Mouse (Mus musculus) neural tube, embryonic 12.5 days (tissue): ENCODE measurements around the gene Nup43. TPM values are rescaled to one million over a fixed set of nuclear protein-coding genes. Genes with fewer than 3 reads are reported as not detected.
"Not testable (repeated sequence)": the region's sequence is repeated elsewhere in the genome, so short reads cannot be mapped to it uniquely, and the experiment has no call there.

ENCODE experiments used
- ATAC-seq: fragments of 200-750 bp; cut with Nextera tagmentation; 2 replicates; pipeline ENCODE4 v1.8.0; 2017; ENCODE audit warnings: low read depth, mild to moderate bottlenecking, moderate TSS enrichment, moderate library complexity; ENCODE audit not compliant: low FRiP score
- H3K27ac ChIP-seq: fragments of 300-500 bp; sonication (generic); 2 replicates; pipeline ENCODE4 v1.5.1; 2016
- H3K27me3 ChIP-seq: fragments of 300-500 bp; sonication (generic); replicated peaks from 2 replicates; pipeline ENCODE4 v1.6.1; 2016; ENCODE audit warnings: mild to moderate bottlenecking
- H3K36me3 ChIP-seq: fragments of 300-500 bp; sonication (generic); 2 replicates; pipeline ENCODE4 v1.6.1; 2016; ENCODE audit warnings: mild to moderate bottlenecking
- H3K4me1 ChIP-seq: fragments of 300-500 bp; sonication (generic); 2 replicates; pipeline ENCODE4 v1.6.1; 2016
- H3K4me2 ChIP-seq: fragments of 300-500 bp; sonication (generic); replicated peaks from 2 replicates; pipeline ENCODE4 v1.6.1; 2016; ENCODE audit warnings: mild to moderate bottlenecking
- H3K4me3 ChIP-seq: fragments of 300-500 bp; sonication (generic); 2 replicates; pipeline ENCODE4 v1.5.1; 2016
- H3K9ac ChIP-seq: fragments of 300-500 bp; sonication (generic); 2 replicates; pipeline ENCODE4 v1.6.1; 2016; ENCODE audit warnings: mild to moderate bottlenecking
- H3K9me3 ChIP-seq: fragments of 300-500 bp; sonication (generic); 2 replicates; pipeline ENCODE4 v1.6.1; 2016; ENCODE audit warnings: mild to moderate bottlenecking
- WGBS: fragments of 180-500 bp; shearing (Covaris S2); methylation state at CpG from one replicate; pipeline ENCODE4 v1.1.7; 2016; 5-methylcytosine and 5-hydroxymethylcytosine counted together
- polyA plus RNA-seq: library from polyadenylated mRNA; unstranded; fragments of >200 nt; fragmentation: Nextera tagmentation; extraction: Ambion mirVana; gene quantifications from 2 replicates; pipeline ENCODE4 v1.2.1, GENCODE M21; 2016

The Nup43 gene
- 40.5 and 43.2 TPM in 2 replicates for polyA plus RNA-seq

DNA sequence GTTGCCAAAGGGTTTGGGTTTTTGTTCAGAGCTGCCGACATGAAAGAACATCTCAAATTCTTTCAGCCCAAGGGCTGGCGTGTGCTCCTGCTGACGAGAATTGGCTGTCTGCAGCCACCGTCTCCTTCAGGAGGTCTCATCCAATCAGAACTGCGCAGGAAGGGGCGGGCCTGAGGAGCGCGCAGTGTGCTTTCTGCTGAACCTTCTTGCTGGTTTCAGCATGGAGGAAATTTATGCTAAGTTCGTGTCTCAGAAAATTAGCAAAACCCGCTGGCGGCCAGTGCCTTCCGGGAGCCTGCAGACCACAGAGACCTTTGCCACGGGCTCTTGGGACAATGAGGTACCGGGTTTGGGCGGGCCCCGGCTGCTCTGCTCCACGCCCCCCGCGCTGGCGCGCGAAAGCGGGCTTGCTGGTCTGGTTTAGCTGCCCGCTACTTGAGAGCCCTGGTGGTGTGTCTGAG, at the start of gene Nup43:
Gene Nup43 (plus strand): TSS at position 162 of the 461 bp plus-strand sequence.
- H3K27me3 ChIP-seq, result no peaks in the 10 kb centered on the region
- H3K36me3 ChIP-seq, result peaks cover 24% of the 10 kb centered on the region
- H3K9me3 ChIP-seq, result no peaks in the 10 kb centered on the region
- H3K4me1 ChIP-seq, result peaks cover 10% of the 10 kb centered on the region
- peak within 1 kb of the TSS; percentile 84 for H3K4me2 ChIP-seq
- no peak within 1 kb of the TSS for H3K27ac ChIP-seq
- WGBS, result under 1% methylated on average over 24 of the region's 24 CpGs
- ATAC-seq, result peak; percentile 78
- peak within 1 kb of the TSS; percentile 83 for H3K9ac ChIP-seq
- peak within 1 kb of the TSS; percentile 84 for H3K4me3 ChIP-seq

DNA sequence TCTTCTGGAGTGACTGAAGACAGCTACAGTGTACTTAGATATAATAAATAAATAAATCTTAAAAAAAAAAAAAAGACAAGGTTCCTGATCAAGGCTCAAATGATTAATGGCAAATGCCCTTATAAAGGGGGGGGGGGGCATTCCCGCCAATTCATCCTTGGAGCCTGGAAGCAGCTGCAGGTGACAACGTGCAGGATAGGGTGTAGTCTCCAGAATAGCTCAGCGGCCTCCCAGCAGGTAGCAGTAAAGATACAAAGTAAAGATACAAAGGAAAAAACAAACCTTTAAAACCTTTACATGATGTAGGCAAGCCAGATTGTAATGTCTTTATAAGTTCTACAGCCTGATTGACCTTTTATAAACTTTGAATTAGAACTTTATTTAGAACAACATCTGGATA, 49.7 kb upstream of the Nup43 start:
- 31% methylated on average over 3 of the region's 3 CpGs for whole genome bisulfite sequencing
- ATAC-seq, H3K9ac ChIP-seq, H3K4me2 ChIP-seq, H3K4me3 ChIP-seq, H3K4me1 ChIP-seq, H3K27me3 ChIP-seq, H3K27ac ChIP-seq, H3K36me3 ChIP-seq, H3K9me3 ChIP-seq: not testable (repeated sequence)

DNA sequence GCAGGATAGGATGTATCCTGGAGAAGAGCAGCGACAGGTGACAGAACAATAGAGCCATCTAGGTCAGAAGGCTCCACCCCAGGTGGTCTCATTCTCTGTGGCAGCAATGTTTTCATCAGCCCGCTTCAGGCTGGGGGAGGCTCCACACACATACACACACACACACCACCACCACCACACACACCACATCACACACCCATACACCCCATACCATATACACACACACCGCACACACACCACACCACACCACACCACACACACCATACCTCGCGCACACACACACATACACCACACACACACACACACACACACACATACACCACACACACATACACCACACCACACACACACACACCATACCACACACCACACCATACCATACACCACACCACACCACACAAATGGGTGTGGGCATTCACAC, 47.5 kb upstream of the Nup43 start:
- Histone ChIP-seq H3K36me3 (peaks cover 4% of the 10 kb centered on the region; the same call in 1 of the 2 replicates), H3K4me3 (no peak overlapping the region), H3K9ac (no peak overlapping the region), H3K9me3 (peaks cover 2% of the 10 kb centered on the region), H3K27me3 (no peaks in the 10 kb centered on the region), H3K4me1 (no peaks in the 10 kb centered on the region), H3K27ac (no peak overlapping the region), H3K4me2 (no peak overlapping the region)
- 84% methylated on average over 4 of the region's 5 CpGs for whole genome bisulfite sequencing
- no peak for ATAC-seq

DNA sequence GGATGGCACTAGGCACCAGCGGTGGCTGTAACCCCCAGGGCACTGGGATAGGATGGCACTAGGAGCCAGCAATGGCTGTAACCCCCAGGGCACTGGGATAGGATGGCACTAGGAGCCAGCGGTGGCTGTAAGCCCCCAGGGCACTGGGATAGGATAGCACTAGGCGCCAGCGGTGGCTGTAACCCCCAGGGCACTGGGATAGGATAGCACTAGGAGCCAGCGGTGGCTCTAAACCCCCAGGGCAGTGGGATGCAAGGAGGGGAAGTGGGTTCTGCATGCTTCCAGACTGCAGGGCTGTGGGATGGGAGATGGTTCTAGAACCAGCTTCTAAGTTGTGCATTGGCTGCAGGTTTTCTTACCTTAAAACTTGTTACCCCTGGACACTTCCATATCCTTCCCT, 46.6 kb upstream of the Nup43 start:
- ATAC-seq, result peak; percentile 29; the same call in 1 of the 2 replicates
- Histone ChIP-seq H3K9me3 (no peaks in the 10 kb centered on the region), H3K9ac (no peak overlapping the region), H3K4me3 (no peak overlapping the region), H3K4me2 (no peak overlapping the region), H3K4me1 (no peaks in the 10 kb centered on the region), H3K36me3 (0 out of 2 replicates have a peak, but pooled peaks cover 2% of the 10 kb centered on the region), H3K27ac (no peak overlapping the region), H3K27me3 (no peaks in the 10 kb centered on the region)
- WGBS, result 83% methylated on average over 5 of the region's 5 CpGs

DNA sequence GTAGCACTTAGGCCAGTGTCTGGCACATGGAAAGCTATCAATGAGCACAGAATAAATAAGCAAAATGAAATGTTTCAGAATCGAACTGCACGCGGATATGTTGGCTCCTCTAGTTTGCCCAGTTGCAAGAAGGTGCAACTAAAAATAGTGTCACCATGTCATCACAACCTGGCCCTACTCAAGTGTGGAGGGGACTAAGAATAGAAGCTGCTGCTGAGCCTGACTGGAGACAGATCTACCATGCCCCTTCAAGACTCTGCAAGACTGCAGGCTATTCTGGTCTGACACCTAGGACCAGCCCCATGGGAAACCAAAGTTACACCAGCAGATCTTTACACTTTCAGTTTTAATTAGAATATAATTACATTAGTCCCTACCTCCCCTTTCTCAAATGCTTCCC, 44.9 kb upstream of the Nup43 start:
- no peak for ATAC-seq
- H3K4me1 ChIP-seq, result no peaks in the 10 kb centered on the region
- no peak overlapping the region for H3K27ac ChIP-seq
- H3K4me2 ChIP-seq, result no peak overlapping the region
- 94% methylated on average over 3 of the region's 3 CpGs for WGBS
- no peak overlapping the region for H3K9ac ChIP-seq
- no peak overlapping the region for H3K4me3 ChIP-seq
- H3K36me3 ChIP-seq, result peaks cover 6% of the 10 kb centered on the region; the same call in 1 of the 2 replicates
- H3K9me3 ChIP-seq, result no peaks in the 10 kb centered on the region
- no peaks in the 10 kb centered on the region for H3K27me3 ChIP-seq

DNA sequence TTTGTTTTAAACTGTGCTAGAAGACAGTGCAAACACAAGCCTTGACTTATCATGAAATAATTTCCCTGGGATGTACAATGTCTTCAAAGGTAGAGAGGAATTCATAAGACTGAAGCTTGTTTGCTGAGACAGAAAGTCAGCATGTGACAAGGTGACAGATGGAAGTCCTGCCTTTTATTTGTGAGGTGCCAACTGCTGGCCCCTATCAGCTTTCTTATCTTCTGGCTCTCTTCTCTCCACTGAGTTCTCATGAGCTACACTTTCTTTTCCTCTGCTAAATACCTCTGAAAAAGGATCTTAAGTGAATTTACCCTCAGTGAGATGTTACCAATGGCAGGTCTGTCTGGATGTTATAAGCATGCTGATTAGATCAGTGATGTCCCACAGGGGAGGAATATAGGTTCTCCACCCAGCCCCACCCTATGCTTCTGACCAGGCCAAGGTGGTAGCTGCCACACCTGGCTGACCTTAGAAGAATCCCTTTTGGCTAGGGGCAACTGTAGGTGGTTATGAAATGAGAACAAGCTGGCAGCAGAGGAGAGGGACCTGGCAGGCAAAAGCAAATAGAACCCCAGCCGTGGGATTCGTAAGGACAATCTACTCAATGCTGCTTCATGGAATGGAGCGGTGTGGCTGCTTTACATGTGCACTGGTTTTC, 43.3 kb upstream of the Nup43 start:
- no peak for ATAC-seq
- H3K4me3 ChIP-seq, result no peak overlapping the region
- no peak overlapping the region for H3K27ac ChIP-seq
- H3K36me3 ChIP-seq, result peaks cover 13% of the 10 kb centered on the region
- no peak overlapping the region for H3K4me2 ChIP-seq
- no peak overlapping the region for H3K9ac ChIP-seq
- no peaks in the 10 kb centered on the region for H3K9me3 ChIP-seq
- no peaks in the 10 kb centered on the region for H3K4me1 ChIP-seq
- no peaks in the 10 kb centered on the region for H3K27me3 ChIP-seq
- 91% methylated on average over 3 of the region's 3 CpGs for WGBS

DNA sequence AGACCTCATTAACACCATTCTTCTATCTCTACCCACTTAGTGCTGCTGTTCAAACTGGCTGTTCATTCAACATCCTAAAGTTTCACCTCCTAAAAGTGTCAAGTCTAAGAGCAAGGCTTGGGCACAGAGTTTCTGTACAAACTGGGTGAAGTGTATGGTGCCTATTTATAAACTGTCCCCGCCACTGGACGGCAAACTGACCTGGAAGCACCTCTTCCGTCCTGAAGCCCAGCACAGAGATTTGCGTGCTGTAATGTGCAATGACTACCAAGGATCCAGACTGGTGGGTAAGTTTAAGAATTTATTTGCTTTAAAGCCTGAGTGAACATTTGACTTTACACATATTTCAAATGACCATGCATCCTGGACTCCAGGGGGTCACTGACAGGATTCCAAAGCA, 38.2 kb upstream of the Nup43 start:
- Histone ChIP-seq H3K4me3 (no peak overlapping the region), H3K9me3 (no peaks in the 10 kb centered on the region), H3K27me3 (no peaks in the 10 kb centered on the region), H3K27ac (no peak overlapping the region), H3K4me1 (no peaks in the 10 kb centered on the region), H3K9ac (no peak overlapping the region), H3K36me3 (peaks cover 34% of the 10 kb centered on the region), H3K4me2 (no peak overlapping the region)
- no peak for ATAC-seq
- WGBS, result 96% methylated on average over 4 of the region's 4 CpGs

DNA sequence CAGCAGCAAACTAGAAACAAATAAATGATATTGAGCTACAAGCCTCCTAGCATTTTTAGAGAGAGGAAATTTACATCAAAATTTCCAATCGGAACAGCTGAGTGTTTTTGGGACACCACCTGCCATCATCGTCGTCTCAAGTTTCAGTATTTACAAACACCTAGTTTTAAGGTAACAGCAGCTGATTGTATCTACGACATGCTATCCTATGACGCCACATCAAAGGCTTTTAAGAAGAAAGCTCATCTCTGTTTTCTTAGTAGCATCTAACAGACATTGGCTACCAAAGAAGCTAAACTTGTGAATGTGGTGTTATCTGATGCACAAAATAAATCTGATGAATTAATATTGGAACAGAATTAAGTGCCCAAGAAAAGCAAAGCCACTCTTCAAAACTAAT, 37.0 kb upstream of the Nup43 start:
- no peak overlapping the region for H3K9ac ChIP-seq
- no peak overlapping the region for H3K4me3 ChIP-seq
- H3K27ac ChIP-seq, result no peak overlapping the region
- H3K27me3 ChIP-seq, result no peaks in the 10 kb centered on the region
- H3K4me1 ChIP-seq, result no peaks in the 10 kb centered on the region
- WGBS, result 92% methylated on average over 5 of the region's 5 CpGs
- no peaks in the 10 kb centered on the region for H3K9me3 ChIP-seq
- H3K4me2 ChIP-seq, result no peak overlapping the region
- peaks cover 34% of the 10 kb centered on the region for H3K36me3 ChIP-seq
- ATAC-seq, result no peak

DNA sequence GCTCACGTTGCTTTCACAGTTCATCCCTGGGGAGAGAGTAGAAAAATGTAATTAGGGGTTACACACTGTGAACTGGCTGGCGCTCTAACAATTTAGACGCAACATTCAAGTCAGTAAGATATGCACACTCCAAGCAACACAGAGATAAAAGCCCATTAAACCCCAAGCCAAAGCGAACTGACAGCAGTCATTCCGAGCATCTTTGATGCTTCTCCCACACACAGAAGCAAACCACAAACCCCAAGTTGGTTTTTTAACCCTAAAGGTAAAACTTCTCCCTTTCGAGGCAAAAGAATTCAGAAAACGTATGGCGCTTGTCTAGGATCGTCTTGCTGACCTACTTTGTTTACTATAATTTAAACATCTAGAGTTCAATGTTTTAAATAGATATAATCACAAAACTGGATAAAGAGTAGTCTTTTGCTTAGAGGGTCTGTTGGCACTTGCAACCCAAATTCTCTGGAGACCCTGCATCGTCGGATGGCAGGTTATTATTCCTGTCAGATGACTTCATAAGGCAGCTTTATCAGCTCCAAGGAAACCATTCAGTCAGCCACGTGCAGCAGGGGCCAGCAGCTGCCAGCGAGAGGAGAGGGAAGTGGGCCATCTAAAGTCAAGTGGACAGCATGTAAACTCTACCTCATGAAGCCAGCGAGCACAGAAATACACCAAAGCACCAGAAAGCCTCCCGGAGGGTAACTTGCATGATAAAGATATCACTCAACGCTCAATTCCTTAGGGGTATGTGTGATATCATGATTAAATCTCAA, 36.2 kb upstream of the Nup43 start:
- WGBS, result 86% methylated on average over 16 of the region's 16 CpGs
- Histone ChIP-seq H3K9me3 (no peaks in the 10 kb centered on the region), H3K27me3 (no peaks in the 10 kb centered on the region), H3K4me3 (no peak overlapping the region), H3K4me2 (no peak overlapping the region), H3K27ac (no peak overlapping the region), H3K9ac (no peak overlapping the region), H3K4me1 (no peaks in the 10 kb centered on the region), H3K36me3 (peaks cover 34% of the 10 kb centered on the region)
- ATAC-seq, result no peak

DNA sequence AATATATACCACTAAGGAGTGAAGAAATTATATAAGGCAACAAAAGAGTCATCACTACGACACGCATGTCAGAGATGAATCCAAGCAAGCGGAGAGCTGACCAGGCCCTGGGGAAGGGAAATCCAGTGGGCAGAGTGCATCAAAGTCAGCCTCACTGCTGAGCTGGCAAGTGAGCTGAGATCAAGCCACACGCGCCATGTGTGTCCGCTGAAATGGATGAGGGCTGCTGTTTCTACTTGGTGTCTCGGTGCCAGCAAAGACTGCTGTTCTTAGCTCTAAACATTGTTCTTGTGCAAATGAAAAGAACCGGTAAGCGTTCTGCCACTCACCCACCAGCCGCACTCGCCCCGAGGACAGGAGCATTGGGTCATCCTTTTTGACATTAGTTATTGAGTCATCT, 26.9 kb upstream of the Nup43 start:
- Histone ChIP-seq H3K27ac (no peak overlapping the region), H3K4me1 (no peaks in the 10 kb centered on the region), H3K36me3 (peaks cover 58% of the 10 kb centered on the region), H3K4me3 (no peak overlapping the region), H3K4me2 (no peak overlapping the region), H3K27me3 (no peaks in the 10 kb centered on the region), H3K9me3 (no peaks in the 10 kb centered on the region), H3K9ac (no peak overlapping the region)
- 96% methylated on average over 12 of the region's 12 CpGs for WGBS
- ATAC-seq, result no peak

DNA sequence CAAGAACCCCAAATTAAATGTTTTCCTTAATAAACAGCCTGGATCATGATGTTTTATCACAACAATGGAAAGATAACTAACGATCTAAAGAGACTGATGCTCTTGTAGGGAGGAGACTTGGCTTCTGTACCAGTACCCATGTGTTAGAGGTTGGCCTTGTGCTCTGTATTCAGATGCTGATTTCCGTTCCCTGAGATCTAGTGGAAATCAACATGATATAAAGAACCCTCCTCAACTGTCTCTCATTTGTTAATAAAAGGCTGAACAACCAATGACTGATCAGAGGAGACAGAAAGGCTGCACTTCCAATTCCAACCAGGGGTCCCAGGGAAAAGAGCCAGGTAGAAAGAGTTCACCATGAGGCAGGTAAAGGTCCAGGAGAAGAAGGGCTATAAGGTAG, 21.4 kb upstream of the Nup43 start:
- Histone ChIP-seq H3K4me1 (no peaks in the 10 kb centered on the region), H3K27me3 (no peaks in the 10 kb centered on the region), H3K4me2 (no peak overlapping the region), H3K36me3 (peaks cover 49% of the 10 kb centered on the region), H3K27ac (no peak overlapping the region), H3K4me3 (no peak overlapping the region), H3K9ac (no peak overlapping the region), H3K9me3 (no peaks in the 10 kb centered on the region)
- no peak for ATAC-seq
- 92% methylated on average over 2 of the region's 2 CpGs for WGBS

DNA sequence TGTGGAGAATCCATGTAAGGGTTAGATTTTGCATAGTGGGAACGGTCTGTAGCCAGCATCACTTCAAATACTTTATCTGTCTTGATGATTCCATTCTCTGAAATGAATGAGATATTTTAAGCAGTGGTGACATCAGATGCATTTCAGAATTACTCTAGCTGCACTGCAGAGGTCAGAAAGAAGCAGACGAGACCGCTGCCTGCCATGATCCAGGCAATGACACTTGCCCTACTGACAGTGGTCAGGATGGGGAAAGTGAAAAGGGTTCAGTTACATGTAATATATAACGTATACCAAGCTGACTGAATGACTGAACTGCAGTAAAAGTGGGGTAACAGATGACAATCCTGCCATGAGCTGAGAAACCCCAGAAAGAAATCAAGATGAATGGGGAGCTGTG, 18.2 kb upstream of the Nup43 start:
- Histone ChIP-seq H3K9ac (no peak overlapping the region), H3K4me2 (no peak overlapping the region), H3K4me1 (no peaks in the 10 kb centered on the region), H3K36me3 (peaks cover 35% of the 10 kb centered on the region), H3K27ac (no peak overlapping the region), H3K9me3 (no peaks in the 10 kb centered on the region), H3K27me3 (no peaks in the 10 kb centered on the region), H3K4me3 (no peak overlapping the region)
- ATAC-seq, result no peak
- 94% methylated on average over 4 of the region's 4 CpGs for WGBS
